ENCODE assay signal across 8 mouse cellular contexts in genomic region chr5:124352141-124352920, GRCm38 (mm10). TPM values are rescaled to one million over a fixed set of nuclear protein-coding genes. Genes with fewer than 3 reads are reported as not detected.
DNase-seq lines count a peak whose midpoint lies in the region; ATAC-seq and TF ChIP-seq lines count a peak whose summit lies in the region.

No protein-coding gene starts in this region.

- ATAC-seq in embryonic facial prominence, embryonic 13.5 days (ENCODE audit: insufficient number of reproducible peaks, insufficient read depth, low FRiP score, low TSS enrichment, low read depth): peak; percentile 88
- ATAC-seq in limb, embryonic 15.5 days (ENCODE audit: insufficient number of reproducible peaks, low FRiP score, low TSS enrichment, low read depth): peak; percentile 83
- peak; percentile 89 for ATAC-seq in midbrain, postnatal 0 days (ENCODE audit: low FRiP score)

- peak overlapping the region; percentile 90 for H3K4me2 ChIP-seq in embryonic facial prominence, embryonic 13.5 days
- peak overlapping the region; percentile 76 for H3K4me2 ChIP-seq in limb, embryonic 15.5 days
- peak overlapping the region; percentile 89 for H3K4me2 ChIP-seq in midbrain, postnatal 0 days (ENCODE audit: low read depth, low read length, poor library complexity, severe bottlenecking)

- no peak for TF ChIP-seq POLR2A in kidney, adult 2 months (IDR thresholded peaks at IDR 0.05; ENCODE audit: low read depth, low read length)

- peak overlapping the region; percentile 93 for H3K4me3 ChIP-seq in embryonic facial prominence, embryonic 13.5 days
- H3K4me3 ChIP-seq in kidney, adult 2 months (ENCODE audit: insufficient read depth, low read depth, low read length): peak overlapping the region; percentile 84
- peak overlapping the region; percentile 88 for H3K4me3 ChIP-seq in limb, embryonic 15.5 days
- H3K4me3 ChIP-seq in midbrain, postnatal 0 days (ENCODE audit: low read depth, low read length): peak overlapping the region; percentile 86

- H3K4me1 ChIP-seq in embryonic facial prominence, embryonic 13.5 days: peaks cover 26% of the 10 kb centered on the region
- peaks cover 7% of the 10 kb centered on the region for H3K4me1 ChIP-seq in kidney, adult 2 months (ENCODE audit: control insufficient read depth, insufficient read depth, low read length)
- H3K4me1 ChIP-seq in limb, embryonic 15.5 days: peaks cover 29% of the 10 kb centered on the region
- H3K4me1 ChIP-seq in midbrain, postnatal 0 days (ENCODE audit: insufficient read depth, low read length): peaks cover 11% of the 10 kb centered on the region

- no peaks in the 10 kb centered on the region for H3K9me3 ChIP-seq in embryonic facial prominence, embryonic 13.5 days
- H3K9me3 ChIP-seq in limb, embryonic 15.5 days: no peaks in the 10 kb centered on the region
- H3K9me3 ChIP-seq in midbrain, postnatal 0 days (ENCODE audit: low read length): no peaks in the 10 kb centered on the region

- TF ChIP-seq CTCF in kidney, adult 2 months (conservative IDR thresholded peaks at IDR 0.05; ENCODE audit: insufficient read depth, insufficient read length, low read depth, low read length): no peak
- TF ChIP-seq CTCF in midbrain, postnatal 0 days (IDR thresholded peaks at IDR 0.05): peak; percentile 44

- WGBS in embryonic facial prominence, embryonic 13.5 days: under 1% methylated on average over 24 of the region's 30 CpGs
- 6% methylated on average over 30 of the region's 30 CpGs for WGBS in kidney, adult 2 months
- 1% methylated on average over 23 of the region's 30 CpGs for WGBS in limb, embryonic 15.5 days
- WGBS in midbrain, postnatal 0 days: 0% methylated on average over 23 of the region's 30 CpGs

- H3K9ac ChIP-seq in embryonic facial prominence, embryonic 13.5 days: peak overlapping the region; percentile 100
- H3K9ac ChIP-seq in limb, embryonic 15.5 days: peak overlapping the region; percentile 100
- peak overlapping the region; percentile 79 for H3K9ac ChIP-seq in midbrain, postnatal 0 days (replicated peaks; ENCODE audit: low read length, poor library complexity, severe bottlenecking)

- peaks cover 24% of the 10 kb centered on the region for H3K36me3 ChIP-seq in embryonic facial prominence, embryonic 13.5 days
- H3K36me3 ChIP-seq in kidney, adult 2 months (ENCODE audit: control insufficient read depth, insufficient read depth, low read length): peaks cover 3% of the 10 kb centered on the region; the same call in 1 of the 2 replicates
- peaks cover 22% of the 10 kb centered on the region for H3K36me3 ChIP-seq in limb, embryonic 15.5 days
- peaks cover 14% of the 10 kb centered on the region; the same call in 1 of the 2 replicates for H3K36me3 ChIP-seq in midbrain, postnatal 0 days (ENCODE audit: insufficient read depth, low read length)

- peak; percentile 89 for DNase-seq in 3134 (ENCODE audit: extremely low read depth, insufficient read length, low spot score)
- peak; percentile 83 for DNase-seq in adrenal gland, postnatal 25 days
- peak; percentile 61 for DNase-seq in heart, adult 8-10 months (ENCODE audit: low spot score)
- peak; percentile 83 for DNase-seq in kidney, adult 2 months
- peak; percentile 95 for DNase-seq in midbrain, postnatal 0 days (ENCODE audit: low spot score)
- peak; percentile 34 to 45 for DNase-seq in spleen, postnatal 36 days (ENCODE audit: low spot score in 2 of 2)

- H3K27ac ChIP-seq in embryonic facial prominence, embryonic 13.5 days: peak overlapping the region; percentile 99
- peak overlapping the region; percentile 10 for H3K27ac ChIP-seq in kidney, adult 2 months (ENCODE audit: insufficient read depth, low read depth, low read length)
- peak overlapping the region; percentile 98 for H3K27ac ChIP-seq in limb, embryonic 15.5 days
- H3K27ac ChIP-seq in midbrain, postnatal 0 days (ENCODE audit: low read depth, low read length): peak overlapping the region; percentile 94

- no peaks in the 10 kb centered on the region for H3K27me3 ChIP-seq in embryonic facial prominence, embryonic 13.5 days
- no peaks in the 10 kb centered on the region for H3K27me3 ChIP-seq in kidney, adult 2 months (replicated peaks; ENCODE audit: control insufficient read depth, insufficient read depth, low read length)
- no peaks in the 10 kb centered on the region for H3K27me3 ChIP-seq in limb, embryonic 15.5 days
- no peaks in the 10 kb centered on the region for H3K27me3 ChIP-seq in midbrain, postnatal 0 days (ENCODE audit: insufficient read depth, low read length)

RNA-seq across cellular contexts. Expression of gene Cdk2ap1, which starts 10.6 kb away (rescaled TPM):
- 148 and 153 TPM in 2 replicates for total RNA-seq in adrenal gland, postnatal 25 days (2021)
- 40.1 and 43.8 TPM in 2 replicates for polyA plus RNA-seq in embryonic facial prominence, embryonic 13.5 days (2015; fragmentation: Nextera tagmentation; extraction: Ambion mirVana)
- 100 to 1,000 TPM; 138 to 152 (median 145) TPM for total RNA-seq in heart, adult 8-10 months (2022)
- polyA plus RNA-seq in kidney, adult 2 months (2012; rRNA removed): 76.6 and 79.8 TPM in 2 replicates
- 37.7 and 49.2 TPM in 2 replicates for polyA plus RNA-seq in limb, embryonic 15.5 days (2015; fragmentation: Nextera tagmentation; extraction: Ambion mirVana)
- 104 and 164 TPM in 2 replicates for total RNA-seq in midbrain, postnatal 0 days (2014; rRNA removed)
- polyA plus RNA-seq in midbrain, postnatal 0 days (2015; fragmentation: Nextera tagmentation; extraction: Ambion mirVana): 65.0 and 65.2 TPM in 2 replicates

RNA-seq across cellular contexts. Expression of gene 2810006K23Rik, which starts 24.4 kb away (rescaled TPM):
- 15.1 and 19.9 TPM in 2 replicates for total RNA-seq in adrenal gland, postnatal 25 days (2021)
- polyA plus RNA-seq in embryonic facial prominence, embryonic 13.5 days (2015; fragmentation: Nextera tagmentation; extraction: Ambion mirVana): 17.7 and 19.4 TPM in 2 replicates
- total RNA-seq in heart, adult 8-10 months (2022): 10 to 100 TPM; 13.8 to 15.3 (median 14.5) TPM
- polyA plus RNA-seq in kidney, adult 2 months (2012; rRNA removed): 7.2 and 8.0 TPM in 2 replicates
- 15.2 and 15.9 TPM in 2 replicates for polyA plus RNA-seq in limb, embryonic 15.5 days (2015; fragmentation: Nextera tagmentation; extraction: Ambion mirVana)
- 9.0 and 9.4 TPM in 2 replicates for total RNA-seq in midbrain, postnatal 0 days (2014; rRNA removed)
- polyA plus RNA-seq in midbrain, postnatal 0 days (2015; fragmentation: Nextera tagmentation; extraction: Ambion mirVana): 7.8 TPM in 2 replicates

RNA-seq across cellular contexts. Expression of gene Mphosph9, which starts 24.6 kb away (rescaled TPM):
- total RNA-seq in adrenal gland, postnatal 25 days (2021): 7.8 and 11.8 TPM in 2 replicates
- polyA plus RNA-seq in embryonic facial prominence, embryonic 13.5 days (2015; fragmentation: Nextera tagmentation; extraction: Ambion mirVana): 12.5 and 14.0 TPM in 2 replicates
- total RNA-seq in heart, adult 8-10 months (2022): 1 to 10 TPM; 3.6 to 5.7 (median 5.0) TPM
- polyA plus RNA-seq in kidney, adult 2 months (2012; rRNA removed): 2.5 and 3.1 TPM in 2 replicates
- 6.7 and 8.2 TPM in 2 replicates for polyA plus RNA-seq in limb, embryonic 15.5 days (2015; fragmentation: Nextera tagmentation; extraction: Ambion mirVana)
- 19.0 and 41.0 TPM in 2 replicates for total RNA-seq in midbrain, postnatal 0 days (2014; rRNA removed)
- 6.6 and 9.6 TPM in 2 replicates for polyA plus RNA-seq in midbrain, postnatal 0 days (2015; fragmentation: Nextera tagmentation; extraction: Ambion mirVana)

Comparison
In these comparisons a context has a peak if more than half of its experiments do, and no peak if none do; other contexts are left out.
1. Peak in every context shown above with its lines: DNase-seq, ATAC-seq, H3K4me3 ChIP-seq and H3K27ac ChIP-seq.
2. DNase-seq: peak in every context shown above with its lines; median percentile 95 in midbrain, postnatal 0 days; 89 in 3134; 83 in adrenal gland, postnatal 25 days; 83 in kidney, adult 2 months; 61 in heart, adult 8-10 months; 40 in spleen, postnatal 36 days.
3. H3K27ac ChIP-seq: peak in every context shown above with its lines; median percentile 99 in embryonic facial prominence, embryonic 13.5 days; 98 in limb, embryonic 15.5 days; 94 in midbrain, postnatal 0 days; 10 in kidney, adult 2 months.